Comparison of ENCODE assay signal across 15 mouse cellular contexts in the genomic region with DNA sequence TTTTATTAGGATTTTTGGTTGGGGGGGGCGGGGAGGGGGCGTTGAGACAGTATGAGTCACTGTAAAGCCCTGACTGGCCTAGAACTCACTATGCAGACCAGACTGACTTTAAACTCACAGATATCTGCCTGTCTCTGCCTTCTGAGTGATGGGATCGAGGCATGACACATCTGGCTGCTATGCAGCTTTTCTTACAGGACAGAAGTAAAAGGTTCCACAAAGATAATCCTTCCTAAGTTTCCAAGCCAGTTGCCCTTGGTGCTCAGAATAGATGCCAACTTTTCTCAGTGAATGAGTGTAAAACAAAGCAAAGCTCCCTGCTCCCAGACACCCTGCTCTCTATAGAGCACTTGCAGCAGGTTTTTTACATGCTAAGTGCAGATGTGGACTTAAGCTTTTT.
A peak's percentile ranks its signal among the peaks of the same experiment; 100 is the strongest.
DNase-seq lines count a peak whose midpoint lies in the region; TF ChIP-seq lines count a peak whose summit lies in the region.
"Had no signal": no experiment of that assay in that cellular context is flagged by ENCODE, and none has a peak within 500 bp of the region (broad histone marks: within the 10 kb centered on the region; RNA-seq: fewer than 3 reads in every experiment).

No protein-coding gene starts in this region.

- no peak for TF ChIP-seq POLR2A in brain, embryonic 14.5 days (IDR thresholded peaks at IDR 0.05; ENCODE audit: borderline replicate concordance, extremely low read depth, insufficient read depth, insufficient read length, poor library complexity, severe bottlenecking)

- DNase-seq in adrenal gland, adult (ENCODE audit: inconsistent age in 2 of 2, low spot score in 1 of 2), result peak; percentile 44 to 79
- no peak for DNase-seq in adrenal gland, adult 18-20 months (ENCODE audit: low spot score in 2 of 2)
- peak; percentile 51 for DNase-seq in adrenal gland, adult 8-10 months
- DNase-seq in adrenal gland, postnatal 25 days, result no peak
- DNase-seq in adrenal gland, postnatal 14 days, result peak; percentile 17
- peak; percentile 23 for DNase-seq in brain, embryonic 14.5 days (ENCODE audit: low read depth)
- DNase-seq in thymus, postnatal 4 days, result no peak
- DNase-seq in lung, postnatal 25 days (ENCODE audit: low spot score), result no peak
- DNase-seq: cerebellum, adult 11 months; cerebellum, adult 18-20 months; cerebellum, adult 8-10 months; cerebellum, adult 9-11 months; cerebellum, postnatal 14 days; cerebellum, postnatal 36 days; embryo, embryonic 11 days had no signal

- no peak for TF ChIP-seq CTCF in brain, embryonic 14.5 days (IDR thresholded peaks at IDR 0.05; ENCODE audit: borderline replicate concordance, extremely low read depth, insufficient read depth, insufficient read length)

Comparison
In these comparisons a context has a peak if more than half of its experiments do, and no peak if none do; other contexts are left out.
1. DNase-seq: peak in adrenal gland, adult (2 of 2), adrenal gland, adult 8-10 months (single experiment), adrenal gland, postnatal 14 days (single experiment) and brain, embryonic 14.5 days (single experiment); none in adrenal gland, adult 18-20 months (0 of 2), adrenal gland, postnatal 25 days (single experiment), thymus, postnatal 4 days (single experiment) and lung, postnatal 25 days (single experiment).